Mouse (Mus musculus) heart, embryonic 14.5 days (tissue): Measurements from ENCODE around the gene Commd3. TPM values are rescaled to one million over a fixed set of nuclear protein-coding genes. Genes with fewer than 3 reads are reported as not detected.

Source experiments
- ATAC-seq: fragments of 200-750 bp; cut with Nextera tagmentation; 2 replicates; pipeline ENCODE4 v1.8.0; 2017; ENCODE audit warnings: low read depth, moderate TSS enrichment; ENCODE audit not compliant: insufficient number of reproducible peaks, insufficient read depth, low FRiP score
- H3K27ac ChIP-seq, 2 experiments: fragments of 200-500 bp in 1 of 2; fragments of 300-500 bp in 1 of 2; sonication (generic) in 1 of 2; replicated peaks in 1 of 2; 2 replicates each; pipeline ENCODE4 v1.5.1; 2012 to 2014; ENCODE audit warnings: low read depth in 2 of 2, low read length in 2 of 2, control low read depth in 1 of 2, mild to moderate bottlenecking in 1 of 2, mixed read lengths in 1 of 2; ENCODE audit not compliant: control insufficient read depth in 1 of 2, insufficient read depth in 1 of 2
- H3K27me3 ChIP-seq: fragments of 300-500 bp; sonication (generic); 2 replicates; pipeline ENCODE4 v1.6.1; 2014; ENCODE audit warnings: mild to moderate bottlenecking, low read length, control low read depth; ENCODE audit not compliant: control insufficient read depth, insufficient read depth
- H3K36me3 ChIP-seq: fragments of 300-500 bp; sonication (generic); 2 replicates; pipeline ENCODE4 v1.6.1; 2014; ENCODE audit warnings: mild to moderate bottlenecking, control low read depth, low read length, mixed read lengths; ENCODE audit not compliant: control insufficient read depth, insufficient read depth
- H3K4me1 ChIP-seq, 2 experiments: fragments of 200-500 bp in 1 of 2; fragments of 300-500 bp in 1 of 2; sonication (generic) in 1 of 2; 2 replicates each; pipeline ENCODE4 v1.6.1; 2012 to 2014; ENCODE audit warnings: low read length in 2 of 2, control low read depth in 1 of 2, mixed read lengths in 1 of 2; ENCODE audit not compliant: control insufficient read depth in 2 of 2, insufficient read depth in 2 of 2
- H3K4me2 ChIP-seq: fragments of 300-500 bp; sonication (generic); 2 replicates; pipeline ENCODE4 v1.6.1; 2014; ENCODE audit warnings: mild to moderate bottlenecking, low read length
- H3K4me3 ChIP-seq, 2 experiments: fragments of 200-500 bp in 1 of 2; fragments of 300-500 bp in 1 of 2; sonication (generic) in 1 of 2; 2 replicates each; pipeline ENCODE4 v1.5.1; 2012 to 2014; ENCODE audit warnings: low read length in 2 of 2, mild to moderate bottlenecking in 2 of 2, control low read depth in 1 of 2, low read depth in 1 of 2, moderate library complexity in 1 of 2; ENCODE audit not compliant: control insufficient read depth in 1 of 2, insufficient read depth in 1 of 2
- H3K9ac ChIP-seq: fragments of 300-500 bp; sonication (generic); 2 replicates; pipeline ENCODE4 v1.6.1; 2014; ENCODE audit warnings: mild to moderate bottlenecking, low read length
- H3K9me3 ChIP-seq: fragments of 300-500 bp; sonication (generic); 2 replicates; pipeline ENCODE4 v1.6.1; 2016; ENCODE audit warnings: low read length, control low read depth; ENCODE audit not compliant: control insufficient read depth
- WGBS: fragments of 180-500 bp; shearing (Covaris S2); extraction: QIAGEN DNeasy Blood & Tissue Kit; methylation state at CpG from one replicate; pipeline ENCODE4 v1.1.7; 2014; 5-methylcytosine and 5-hydroxymethylcytosine counted together
- polyA plus RNA-seq: library from polyadenylated mRNA; unstranded; fragments of >200 nt; fragmentation: Nextera tagmentation; extraction: Ambion mirVana; gene quantifications from 2 replicates; pipeline ENCODE4 v1.2.1, GENCODE M21; 2014

Commd3 gene
- polyA plus RNA-seq, 1 experiment from 2014 or later: 206 TPM

GRCm38 (mm10) chr2:18724462-18724861, 52.3 kb downstream of the Commd3 start:
- H3K27me3 ChIP-seq: no peaks in the 10 kb centered on the region
- 79% methylated on average over 1 of the region's 1 CpGs for WGBS
- ATAC-seq: no peak
- no peak overlapping the region for H3K4me3 ChIP-seq
- no peak overlapping the region for H3K27ac ChIP-seq
- no peaks in the 10 kb centered on the region for H3K9me3 ChIP-seq
- no peak overlapping the region for H3K4me2 ChIP-seq
- no peaks in the 10 kb centered on the region for H3K36me3 ChIP-seq
- no peak overlapping the region for H3K9ac ChIP-seq
- H3K4me1 ChIP-seq: no peaks in the 10 kb centered on the region

Other genes starting within 250 kb of the Commd3 start
- 17.7 and 19.6 TPM in 2 replicates for gene Bmi1, start 4.6 kb downstream of the Commd3 start, polyA plus RNA-seq
- gene Spag6, start 21.6 kb downstream of the Commd3 start, polyA plus RNA-seq: 0.32 TPM in 1 of 2 replicates, not detected in the other